ENCODE assay signal across 16 mouse cellular contexts in genomic region chr1:121396501-121396900, GRCm38 (mm10).
"Had no signal": no experiment of that assay in that cellular context is flagged by ENCODE, and none has a peak within 500 bp of the region (broad histone marks: within the 10 kb centered on the region; RNA-seq: fewer than 3 reads in every experiment).

No protein-coding gene starts in this region.

- H3K27me3 ChIP-seq: liver, embryonic 15.5 days; megakaryocyte, embryonic 14.5 days; midbrain, embryonic 15.5 days; neural tube, embryonic 12.5 days; stomach, embryonic 15.5 days had no signal

- H3K9me3 ChIP-seq: kidney, embryonic 15.5 days; limb, embryonic 10.5 days; liver, embryonic 15.5 days; megakaryocyte, embryonic 14.5 days; midbrain, embryonic 15.5 days; neural tube, embryonic 12.5 days; stomach, embryonic 15.5 days had no signal

- H3K36me3 ChIP-seq: kidney, embryonic 15.5 days; limb, embryonic 10.5 days; liver, embryonic 15.5 days; midbrain, embryonic 15.5 days; neural tube, embryonic 12.5 days; stomach, embryonic 15.5 days had no signal

- DNase-seq: kidney, postnatal 14 days; lung, adult 2 months; lung, postnatal 10 days; right cerebral cortex, postnatal 4 days; spleen, adult 18-20 months; thymus, postnatal 36 days had no signal

- H3K27ac ChIP-seq: kidney, embryonic 15.5 days; liver, embryonic 15.5 days; macrophage; midbrain, embryonic 15.5 days; neural tube, embryonic 12.5 days; stomach, embryonic 15.5 days had no signal

- H3K4me3 ChIP-seq: kidney, embryonic 15.5 days; limb, embryonic 10.5 days; liver, embryonic 15.5 days; megakaryocyte, embryonic 14.5 days; midbrain, embryonic 15.5 days; neural tube, embryonic 12.5 days; stomach, embryonic 15.5 days had no signal

- H3K4me1 ChIP-seq: liver, embryonic 15.5 days had no signal

- H3K9ac ChIP-seq: kidney, embryonic 15.5 days; liver, embryonic 15.5 days; midbrain, embryonic 15.5 days; neural tube, embryonic 12.5 days; stomach, embryonic 15.5 days had no signal

- H3K4me2 ChIP-seq: kidney, embryonic 15.5 days; liver, embryonic 11.5 days; liver, embryonic 15.5 days; midbrain, embryonic 11.5 days; midbrain, embryonic 15.5 days; neural tube, embryonic 12.5 days; stomach, embryonic 15.5 days had no signal

- ATAC-seq: midbrain, embryonic 15.5 days had no signal
